Mouse (Mus musculus): ENCODE results near the gene Gm13030. TPM values are rescaled to one million over a fixed set of nuclear protein-coding genes. Genes with fewer than 3 reads are reported as not detected.

Gm13030 gene
- not detected for polyA plus RNA-seq (2017; shearing (Covaris generic))

GRCm38 (mm10) chr4:138873864-138874263, at the start of gene Gm13030:
Gm13030 (minus strand) TSS chr4:138873964.

GRCm38 (mm10) chr4:138913797-138914196, 40.0 kb upstream of the Gm13030 start, which contains the start of gene Otud3:
Otud3 (minus strand) TSS chr4:138913945.

GRCm38 (mm10) chr4:138877731-138878130, 4.0 kb upstream of the Gm13030 start, which contains the start of gene Pla2g2e:
Pla2g2e (plus strand) TSS chr4:138877942.

GRCm38 (mm10) chr4:138863344-138863998, 10.3 kb downstream of the Gm13030 start, which contains the start of gene Pla2g5:
Pla2g5 (minus strand) TSS chr4:138863482.

Other genes starting within 250 kb of the Gm13030 start
- gene Vwa5b1, start 238.1 kb downstream of the Gm13030 start, polyA plus RNA-seq (2017; shearing (Covaris generic)): not detected
- gene Pla2g2c, start 149.2 kb downstream of the Gm13030 start, polyA plus RNA-seq (2017; shearing (Covaris generic)): not detected
- 0.10 TPM for gene Ubxn10, start 136.8 kb downstream of the Gm13030 start, polyA plus RNA-seq (2017; shearing (Covaris generic))
- not detected for gene Pla2g2f, start 116.3 kb downstream of the Gm13030 start, polyA plus RNA-seq (2017; shearing (Covaris generic))
- 0.90 TPM for gene Pla2g2d, start 98.2 kb downstream of the Gm13030 start, polyA plus RNA-seq (2017; shearing (Covaris generic))
- not detected for gene Pla2g5, start 10.5 kb downstream of the Gm13030 start, polyA plus RNA-seq (2017; shearing (Covaris generic))
- not detected for gene Pla2g2e, start 4.0 kb upstream of the Gm13030 start, polyA plus RNA-seq (2017; shearing (Covaris generic))
- gene Otud3, start 40.0 kb upstream of the Gm13030 start, polyA plus RNA-seq (2017; shearing (Covaris generic)): 0.33 TPM
- gene Rnf186, start 93.1 kb upstream of the Gm13030 start, polyA plus RNA-seq (2017; shearing (Covaris generic)): not detected
- gene Tmco4, start 98.9 kb upstream of the Gm13030 start, polyA plus RNA-seq (2017; shearing (Covaris generic)): 36.8 TPM
- gene Htr6, start 201.6 kb upstream of the Gm13030 start, polyA plus RNA-seq (2017; shearing (Covaris generic)): not detected
- 0.71 TPM for gene Nbl1, start 219.0 kb upstream of the Gm13030 start, polyA plus RNA-seq (2017; shearing (Covaris generic))

Data from activated CD4-positive, CD25-positive, alpha-beta regulatory T cell, adult 9 weeks (primary cell).